Mouse (Mus musculus) erythroblast, embryonic 14.5 days (primary cell): ENCODE results near the gene Gpr142.

Experiments used
- GATA1 ChIP-seq: IDR thresholded peaks from 2 replicates; pipeline ENCODE4 v1.6.1; 2012; ENCODE audit warnings: low read length, inconsistent platforms, mixed read lengths
- TAL1 ChIP-seq: IDR thresholded peaks from 3 replicates; pipeline ENCODE4 v1.6.1; 2012; ENCODE audit warnings: low read length, inconsistent platforms, mixed read lengths

GRCm38 (mm10) chr11:114829499-114830432, 31.0 kb downstream of the Gpr142 start:
- TF ChIP-seq TAL1 (no peak), GATA1 (no peak)
